Mouse (Mus musculus) c-Kit-positive CD71-positive TER-119-positive erythroid progenitor cells, embryonic 14.5 days (primary cell): Measurements from ENCODE around the gene Gemin6.
"Not testable (repeated sequence)": the region's sequence is repeated elsewhere in the genome, so short reads cannot be mapped to it uniquely, and the experiment has no call there.

ENCODE experiments used
- DNase-seq: peaks from one replicate; pipeline ENCODE4 v3.0.0-alpha.2; 2013; ENCODE audit warnings: low spot score

Gene Gemin6

GRCm38 (mm10) chr17:80224326-80225116, at the start of gene Gemin6:
TSS of gene Gemin6 (plus strand) at chr17:80224441.
- peak; percentile 85 for DNase-seq

GRCm38 (mm10) chr17:80174699-80175385, 49.4 kb upstream of the Gemin6 start:
- no peak for DNase-seq

GRCm38 (mm10) chr17:80175386-80175739, 48.9 kb upstream of the Gemin6 start:
- DNase-seq = no peak

- no peak for DNase-seq
These were observed 48.3 kb upstream of the Gemin6 start for GRCm38 (mm10) chr17:80175966-80176365.

- not testable (repeated sequence) for DNase-seq
These were observed 45.4 kb upstream of the Gemin6 start for GRCm38 (mm10) chr17:80178846-80179245.

- DNase-seq = peak; percentile 60
These were observed 44.3 kb upstream of the Gemin6 start for GRCm38 (mm10) chr17:80179959-80180358.

GRCm38 (mm10) chr17:80180468-80180867, 43.8 kb upstream of the Gemin6 start:
- no peak for DNase-seq

GRCm38 (mm10) chr17:80183615-80184014, 40.6 kb upstream of the Gemin6 start:
- no peak for DNase-seq

GRCm38 (mm10) chr17:80193075-80193474, 31.2 kb upstream of the Gemin6 start:
- no peak for DNase-seq

GRCm38 (mm10) chr17:80199160-80199778, 25.0 kb upstream of the Gemin6 start:
- no peak for DNase-seq

- no peak for DNase-seq
These were observed 18.6 kb upstream of the Gemin6 start for GRCm38 (mm10) chr17:80205657-80206056.

GRCm38 (mm10) chr17:80206301-80206670, 18.0 kb upstream of the Gemin6 start:
- DNase-seq = peak; percentile 42

GRCm38 (mm10) chr17:80206671-80207581, 17.3 kb upstream of the Gemin6 start, which contains the start of the genes Srsf7 and Ttc39d:
TSS of gene Srsf7 (minus strand) at chr17:80207307.
TSS of gene Ttc39d (plus strand) at chr17:80207460.
- peak; percentile 95 for DNase-seq

GRCm38 (mm10) chr17:80213998-80214397, 10.2 kb upstream of the Gemin6 start:
- not testable (repeated sequence) for DNase-seq

- no peak for DNase-seq
These were observed 4.1 kb upstream of the Gemin6 start for GRCm38 (mm10) chr17:80220131-80220530.

- no peak for DNase-seq
These were observed 3.0 kb upstream of the Gemin6 start for GRCm38 (mm10) chr17:80221202-80221601.

GRCm38 (mm10) chr17:80221890-80222628, 2.2 kb upstream of the Gemin6 start:
- DNase-seq = peak; percentile 28

- no peak for DNase-seq
These were observed 412 bp upstream of the Gemin6 start for GRCm38 (mm10) chr17:80223829-80224228.

GRCm38 (mm10) chr17:80225142-80225541, 901 bp downstream of the Gemin6 start:
- DNase-seq = peak; percentile 43

GRCm38 (mm10) chr17:80229396-80229795, 5.2 kb downstream of the Gemin6 start:
- DNase-seq = no peak

GRCm38 (mm10) chr17:80233844-80234243, 9.6 kb downstream of the Gemin6 start:
- no peak for DNase-seq
